Mouse (Mus musculus): ENCODE data around the gene Kcnn1. TPM values are rescaled to one million over a fixed set of nuclear protein-coding genes. Genes with fewer than 3 reads are reported as not detected.

The Kcnn1 gene
- total and polyA plus RNA-seq, 2 experiments, result 6.2 to 8.4 TPM

DNA sequence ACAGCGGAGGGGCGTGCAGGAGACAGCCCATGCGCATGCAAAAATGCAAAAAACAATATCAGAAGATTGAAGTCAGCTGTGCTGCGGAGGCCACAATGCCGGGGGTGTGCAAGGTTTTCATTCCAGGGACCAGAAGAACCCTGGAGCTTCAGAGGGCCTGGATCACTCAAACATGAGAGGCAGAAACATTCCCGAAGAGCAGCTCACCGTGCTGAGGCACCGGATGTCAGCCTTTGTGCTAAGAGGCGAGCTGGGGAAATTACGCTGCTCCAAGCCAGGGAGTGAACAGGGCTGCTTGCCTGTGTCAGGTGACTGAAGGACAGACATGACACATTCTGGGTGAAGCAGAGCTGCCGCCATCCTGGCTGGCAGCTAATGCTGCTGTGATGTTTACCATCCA lies 17.5 kb upstream of the Kcnn1 start:
- TF ChIP-seq POLR2A (IDR thresholded peaks at IDR 0.05; ENCODE audit: extremely low read depth, insufficient read depth, low read length) (no peak), CTCF (IDR thresholded peaks at IDR 0.05; ENCODE audit: low read depth, low read length) (no peak)
- Histone ChIP-seq H3K27me3 (ENCODE audit: control insufficient read depth, insufficient read depth, low read length) (no peaks in the 10 kb centered on the region), H3K9ac (ENCODE audit: low read depth, low read length) (no peak overlapping the region), H3K27ac (replicated peaks; ENCODE audit: insufficient read depth, low read depth, low read length) (no peak overlapping the region), H3K4me1 (ENCODE audit: control insufficient read depth, insufficient read depth, low read length) (no peaks in the 10 kb centered on the region), H3K79me2 (ENCODE audit: control insufficient read depth, insufficient read depth, low read length) (no peaks in the 10 kb centered on the region), H3K4me3 (ENCODE audit: insufficient read depth, low read depth, low read length) (no peak overlapping the region), H3K36me3 (ENCODE audit: control insufficient read depth, insufficient read depth, low read length) (no peaks in the 10 kb centered on the region)
- 55% methylated on average over 11 of the region's 11 CpGs for WGBS
- DNase-seq (ENCODE audit: extremely low read depth, low read depth, low spot score), result no peak

DNA sequence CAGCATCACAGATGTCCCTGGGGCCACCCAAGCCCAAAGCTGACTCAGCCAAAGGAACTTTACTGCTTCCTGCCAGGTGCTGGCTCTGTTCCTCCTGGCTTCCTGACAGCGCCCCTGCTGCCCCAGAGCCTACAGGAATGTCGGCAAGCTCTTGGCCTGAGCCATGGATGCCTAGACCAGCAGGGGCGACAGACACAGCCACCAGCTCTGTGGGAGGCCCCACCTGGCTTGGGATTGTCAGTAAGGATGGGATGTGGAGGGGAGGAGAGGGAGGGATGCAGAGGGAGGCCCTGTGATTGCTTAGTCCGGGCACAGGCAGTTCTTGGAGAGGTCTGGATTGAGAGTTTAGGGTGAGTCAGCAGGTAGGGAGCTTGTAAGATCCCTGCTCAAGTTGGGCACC lies 17.1 kb upstream of the Kcnn1 start:
- Histone ChIP-seq H3K79me2 (ENCODE audit: control insufficient read depth, insufficient read depth, low read length) (no peaks in the 10 kb centered on the region), H3K9ac (ENCODE audit: low read depth, low read length) (no peak overlapping the region), H3K4me1 (ENCODE audit: control insufficient read depth, insufficient read depth, low read length) (no peaks in the 10 kb centered on the region), H3K27ac (replicated peaks; ENCODE audit: insufficient read depth, low read depth, low read length) (no peak overlapping the region), H3K27me3 (ENCODE audit: control insufficient read depth, insufficient read depth, low read length) (no peaks in the 10 kb centered on the region), H3K36me3 (ENCODE audit: control insufficient read depth, insufficient read depth, low read length) (no peaks in the 10 kb centered on the region), H3K4me3 (ENCODE audit: insufficient read depth, low read depth, low read length) (no peak overlapping the region)
- TF ChIP-seq POLR2A (IDR thresholded peaks at IDR 0.05; ENCODE audit: extremely low read depth, insufficient read depth, low read length) (no peak), CTCF (IDR thresholded peaks at IDR 0.05; ENCODE audit: low read depth, low read length) (no peak)
- 22% methylated on average over 4 of the region's 4 CpGs for WGBS
- no peak for DNase-seq (ENCODE audit: extremely low read depth, low read depth, low spot score)

DNA sequence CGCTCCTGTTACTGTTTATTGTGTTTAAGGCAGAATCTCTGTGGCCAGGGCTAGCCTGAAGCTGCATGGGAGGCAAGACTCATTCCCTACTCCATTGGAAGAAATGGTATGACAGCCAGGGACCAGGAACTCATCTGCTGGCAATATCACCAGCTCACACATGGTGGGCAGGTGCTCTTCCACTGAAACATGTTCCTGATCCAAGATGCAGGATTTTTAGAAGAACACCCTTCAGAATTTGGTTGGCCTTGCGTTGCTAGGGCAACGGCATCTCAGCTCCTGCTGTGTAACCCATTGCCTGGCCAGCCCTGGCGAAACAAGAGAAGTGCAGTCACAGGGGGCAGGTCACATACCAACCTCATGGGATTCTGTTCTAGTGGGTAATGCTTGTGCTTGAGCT lies 16.4 kb upstream of the Kcnn1 start:
- H3K79me2 ChIP-seq (ENCODE audit: control insufficient read depth, insufficient read depth, low read length), result no peaks in the 10 kb centered on the region
- WGBS, result 80% methylated on average over 4 of the region's 4 CpGs
- H3K27me3 ChIP-seq (ENCODE audit: control insufficient read depth, insufficient read depth, low read length), result no peaks in the 10 kb centered on the region
- H3K9ac ChIP-seq (ENCODE audit: low read depth, low read length), result no peak overlapping the region
- no peaks in the 10 kb centered on the region for H3K36me3 ChIP-seq (ENCODE audit: control insufficient read depth, insufficient read depth, low read length)
- DNase-seq (ENCODE audit: extremely low read depth, low read depth, low spot score), result no peak
- H3K4me1 ChIP-seq (ENCODE audit: control insufficient read depth, insufficient read depth, low read length), result no peaks in the 10 kb centered on the region
- no peak overlapping the region for H3K4me3 ChIP-seq (ENCODE audit: insufficient read depth, low read depth, low read length)
- no peak overlapping the region for H3K27ac ChIP-seq (replicated peaks; ENCODE audit: insufficient read depth, low read depth, low read length)
- TF ChIP-seq POLR2A (IDR thresholded peaks at IDR 0.05; ENCODE audit: extremely low read depth, insufficient read depth, low read length), result no peak
- TF ChIP-seq CTCF (IDR thresholded peaks at IDR 0.05; ENCODE audit: low read depth, low read length), result no peak

DNA sequence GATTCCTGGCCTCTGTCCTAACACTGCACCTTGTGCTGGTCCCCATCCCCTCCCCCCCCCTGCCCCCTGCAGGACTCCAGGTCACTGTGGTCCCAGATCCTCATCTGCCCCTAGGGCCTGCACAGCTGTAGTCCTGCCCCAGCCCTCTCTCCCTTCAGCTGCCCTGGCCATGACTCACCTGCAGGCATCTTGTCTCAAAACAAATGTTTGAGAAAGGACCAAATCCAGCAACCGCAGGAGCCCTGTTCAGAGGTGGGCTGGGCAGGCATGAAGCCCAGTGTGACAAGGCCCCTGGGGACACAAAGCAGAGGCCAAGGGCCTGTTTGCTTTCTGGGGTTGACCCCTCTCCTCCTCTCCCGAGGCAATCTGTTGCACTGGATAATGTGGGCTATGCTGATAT lies 15.1 kb upstream of the Kcnn1 start:
- no peak overlapping the region for H3K4me3 ChIP-seq (ENCODE audit: insufficient read depth, low read depth, low read length)
- no peaks in the 10 kb centered on the region for H3K79me2 ChIP-seq (ENCODE audit: control insufficient read depth, insufficient read depth, low read length)
- H3K9ac ChIP-seq (ENCODE audit: low read depth, low read length), result no peak overlapping the region
- no peaks in the 10 kb centered on the region for H3K4me1 ChIP-seq (ENCODE audit: control insufficient read depth, insufficient read depth, low read length)
- H3K27ac ChIP-seq (replicated peaks; ENCODE audit: insufficient read depth, low read depth, low read length), result no peak overlapping the region
- H3K36me3 ChIP-seq (ENCODE audit: control insufficient read depth, insufficient read depth, low read length), result no peaks in the 10 kb centered on the region
- 41% methylated on average over 2 of the region's 2 CpGs for WGBS
- H3K27me3 ChIP-seq (ENCODE audit: control insufficient read depth, insufficient read depth, low read length), result no peaks in the 10 kb centered on the region
- no peak for TF ChIP-seq CTCF (IDR thresholded peaks at IDR 0.05; ENCODE audit: low read depth, low read length)
- TF ChIP-seq POLR2A (IDR thresholded peaks at IDR 0.05; ENCODE audit: extremely low read depth, insufficient read depth, low read length), result no peak
- no peak for DNase-seq (ENCODE audit: extremely low read depth, low read depth, low spot score)

DNA sequence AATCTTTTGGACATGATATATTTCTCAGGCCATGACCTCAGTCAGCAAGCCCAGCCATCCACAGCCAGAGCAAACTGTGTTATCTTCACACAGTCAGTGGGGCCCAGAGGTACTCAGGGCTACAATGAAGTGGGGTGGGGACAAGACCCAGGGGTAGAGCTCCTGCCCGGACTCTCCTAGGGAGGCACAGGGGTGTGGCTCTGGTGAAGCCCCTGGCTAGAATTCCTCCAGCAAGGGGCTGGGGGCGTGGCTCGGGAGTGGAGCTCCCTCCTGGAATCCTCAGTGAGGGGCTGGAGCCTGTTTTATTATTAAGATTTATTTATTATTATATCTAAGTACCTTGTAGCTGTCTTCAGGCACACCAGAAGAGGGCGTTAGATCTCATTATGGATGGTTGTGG lies 13.3 kb upstream of the Kcnn1 start:
- DNase-seq (ENCODE audit: extremely low read depth, low read depth, low spot score), result no peak
- Histone ChIP-seq H3K79me2 (ENCODE audit: control insufficient read depth, insufficient read depth, low read length) (no peaks in the 10 kb centered on the region), H3K4me1 (ENCODE audit: control insufficient read depth, insufficient read depth, low read length) (0 out of 2 replicates have a peak, but pooled peaks cover 2% of the 10 kb centered on the region), H3K9ac (ENCODE audit: low read depth, low read length) (no peak overlapping the region), H3K36me3 (ENCODE audit: control insufficient read depth, insufficient read depth, low read length) (no peaks in the 10 kb centered on the region), H3K4me3 (ENCODE audit: insufficient read depth, low read depth, low read length) (no peak overlapping the region), H3K27ac (replicated peaks; ENCODE audit: insufficient read depth, low read depth, low read length) (no peak overlapping the region), H3K27me3 (ENCODE audit: control insufficient read depth, insufficient read depth, low read length) (no peaks in the 10 kb centered on the region)
- TF ChIP-seq CTCF (IDR thresholded peaks at IDR 0.05; ENCODE audit: low read depth, low read length) (no peak), POLR2A (IDR thresholded peaks at IDR 0.05; ENCODE audit: extremely low read depth, insufficient read depth, low read length) (no peak)
- WGBS, result 61% methylated on average over 4 of the region's 4 CpGs

DNA sequence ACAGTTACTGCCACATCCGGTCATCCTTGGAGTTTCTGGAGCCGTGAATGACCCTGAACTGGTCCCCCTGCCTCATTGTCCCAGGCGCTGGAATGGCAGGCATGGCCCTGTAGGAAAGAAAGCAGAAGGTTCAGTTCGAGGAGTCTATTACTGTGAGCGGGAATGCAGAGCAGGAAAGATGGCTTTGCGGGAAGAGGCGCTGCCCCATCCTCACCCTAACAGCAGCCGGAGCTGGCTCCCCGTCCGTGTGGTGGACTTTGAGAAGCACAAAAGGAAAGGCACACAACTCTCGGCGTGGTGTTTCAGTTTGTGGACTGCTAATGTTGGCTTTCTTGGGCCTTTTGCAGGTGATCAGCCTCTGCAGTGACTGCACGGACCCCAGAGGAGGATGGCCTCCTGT lies 11.4 kb upstream of the Kcnn1 start:
- 96% methylated on average over 13 of the region's 13 CpGs for WGBS
- no peak overlapping the region for H3K4me3 ChIP-seq (ENCODE audit: insufficient read depth, low read depth, low read length)

More for the DNA sequence above, 11.4 kb upstream of the Kcnn1 start:
- Histone ChIP-seq H3K4me1 (ENCODE audit: control insufficient read depth, insufficient read depth, low read length) (0 out of 2 replicates have a peak, but pooled peaks cover 2% of the 10 kb centered on the region), H3K79me2 (ENCODE audit: control insufficient read depth, insufficient read depth, low read length) (no peaks in the 10 kb centered on the region), H3K36me3 (ENCODE audit: control insufficient read depth, insufficient read depth, low read length) (no peaks in the 10 kb centered on the region), H3K27me3 (ENCODE audit: control insufficient read depth, insufficient read depth, low read length) (no peaks in the 10 kb centered on the region), H3K27ac (replicated peaks; ENCODE audit: insufficient read depth, low read depth, low read length) (no peak overlapping the region), H3K9ac (ENCODE audit: low read depth, low read length) (no peak overlapping the region)
- no peak for DNase-seq (ENCODE audit: extremely low read depth, low read depth, low spot score)
- TF ChIP-seq CTCF (IDR thresholded peaks at IDR 0.05; ENCODE audit: low read depth, low read length) (no peak), POLR2A (IDR thresholded peaks at IDR 0.05; ENCODE audit: extremely low read depth, insufficient read depth, low read length) (no peak)
